Mouse (Mus musculus): Measurements from ENCODE around the gene Gm9970. TPM values are rescaled to one million over a fixed set of nuclear protein-coding genes. Genes with fewer than 3 reads are reported as not detected.

Gene Gm9970
- not detected for total RNA-seq (2021)

GRCm38 (mm10) chr5:31240637-31241521 is at the start of gene Gm9970, which contains the start of gene Nrbp1:
TSS of gene Gm9970 (minus strand) at chr5:31241232.
TSS of gene Nrbp1 (plus strand) at chr5:31240864.
- intact Hi-C loops (cut with DNase I), result loop anchor here (2.0 to 5.0 kb wide), 2 partner anchors 20 to 51 kb away; partner anchors contain the start of genes Ift172 and Ppm1g

DNA sequence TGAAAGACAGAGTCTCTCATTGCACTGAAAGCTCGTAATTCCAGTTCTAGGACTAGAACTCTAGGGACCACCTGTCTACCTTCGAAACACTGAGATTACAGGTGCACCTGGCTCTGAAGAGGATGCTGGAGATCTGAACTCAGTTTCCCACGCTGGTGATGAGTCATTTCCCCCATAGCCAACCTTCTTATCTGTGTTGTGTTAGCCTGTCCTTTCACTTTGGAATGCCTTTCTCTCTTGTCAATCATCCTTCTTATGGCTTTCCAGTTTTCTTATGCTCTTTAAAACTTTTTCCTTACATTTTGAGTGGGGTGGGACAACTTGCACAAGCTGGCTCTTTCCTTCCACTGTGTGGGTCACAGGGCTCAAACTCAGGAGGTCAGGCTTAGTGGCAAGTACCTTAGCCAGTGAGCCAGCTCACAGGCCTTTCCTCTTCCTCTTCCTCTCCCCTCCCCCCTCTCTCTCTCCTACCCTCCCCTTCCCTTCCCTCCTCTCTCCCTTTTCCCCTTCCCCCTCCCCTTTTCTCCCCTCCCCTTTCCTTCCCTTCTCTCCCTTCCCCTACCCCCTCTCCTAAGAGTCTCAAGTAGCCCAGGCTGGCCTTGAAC is 48.7 kb upstream of the Gm9970 start:
- DNase-seq (ENCODE audit: low spot score), result no peak
- intact Hi-C loops (cut with DNase I), result loop anchor here (5.0 to 10.0 kb wide), 4 partner anchors 47 to 175 kb away; partner anchors contain the start of genes Gm29609, Gm9970, Nrbp1 and Ppm1g

More at GRCm38 (mm10) chr5:31240637-31241521, at the start of gene Gm9970, which contains the start of gene Nrbp1:
- DNase-seq (ENCODE audit: low spot score), result peak; percentile 95

GRCm38 (mm10) chr5:31288655-31289054 is 47.6 kb upstream of the Gm9970 start:
- intact Hi-C loops (cut with DNase I), result loop anchor here (5.0 kb wide), 1 partner anchor 66 kb away; the partner anchor contains the start of gene Ppm1g
- DNase-seq (ENCODE audit: low spot score), result no peak

- no peak for DNase-seq (ENCODE audit: low spot score)
- intact Hi-C loops (cut with DNase I), result loop anchor here (5.0 kb wide), 1 partner anchor 66 kb away; the partner anchor contains the start of gene Ppm1g
These were observed 47.2 kb upstream of the Gm9970 start for GRCm38 (mm10) chr5:31288225-31288624.

DNA sequence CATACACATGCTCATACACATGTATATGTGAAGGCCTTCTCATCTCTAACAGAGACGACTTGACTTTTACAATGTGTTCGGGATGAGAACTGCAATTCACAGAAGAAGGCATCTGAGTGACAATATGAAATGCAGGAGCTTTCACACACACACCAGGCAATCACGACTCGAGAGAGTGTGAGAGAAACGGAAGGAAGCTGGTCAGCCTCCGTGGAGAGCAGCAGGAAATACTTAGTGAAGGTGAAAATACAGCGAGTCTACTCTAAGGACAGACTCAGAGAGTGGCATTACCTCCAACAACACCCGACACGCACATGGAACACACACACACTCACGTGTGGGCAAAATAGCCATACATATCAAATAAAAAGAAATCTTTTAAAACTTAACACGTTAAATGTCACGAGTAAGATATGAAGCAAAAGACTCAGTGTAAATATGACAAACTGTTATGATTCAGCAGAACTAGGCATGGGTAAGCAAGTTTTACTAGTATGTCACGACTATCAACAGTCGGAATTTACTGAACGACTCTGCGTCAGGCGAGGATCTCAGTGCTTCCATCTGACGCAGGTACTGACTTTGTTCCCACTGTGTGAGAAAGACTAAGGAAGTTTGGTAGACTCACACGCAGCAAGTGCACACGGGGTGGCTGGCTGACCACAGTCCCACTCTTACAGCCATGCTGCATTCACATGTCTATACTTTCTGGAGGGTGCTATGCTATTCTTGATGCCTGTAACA is 38.4 kb upstream of the Gm9970 start:
- DNase-seq (ENCODE audit: low spot score), result no peak
- intact Hi-C loops (cut with DNase I), result no loop called here

GRCm38 (mm10) chr5:31273018-31273417 is 32.0 kb upstream of the Gm9970 start:
- intact Hi-C loops (cut with DNase I), result no loop called here
- no peak for DNase-seq (ENCODE audit: low spot score)

GRCm38 (mm10) chr5:31267686-31268085 is 26.7 kb upstream of the Gm9970 start:
- intact Hi-C loops (cut with DNase I), result no loop called here

GRCm38 (mm10) chr5:31266101-31266500 is 25.1 kb upstream of the Gm9970 start:
- no peak for DNase-seq (ENCODE audit: low spot score)
- intact Hi-C loops (cut with DNase I), result no loop called here

More at GRCm38 (mm10) chr5:31267686-31268085, 26.7 kb upstream of the Gm9970 start:
- DNase-seq (ENCODE audit: low spot score), result no peak

GRCm38 (mm10) chr5:31257616-31258015 is 16.6 kb upstream of the Gm9970 start:
- no peak for DNase-seq (ENCODE audit: low spot score)
- intact Hi-C loops (cut with DNase I), result no loop called here

DNA sequence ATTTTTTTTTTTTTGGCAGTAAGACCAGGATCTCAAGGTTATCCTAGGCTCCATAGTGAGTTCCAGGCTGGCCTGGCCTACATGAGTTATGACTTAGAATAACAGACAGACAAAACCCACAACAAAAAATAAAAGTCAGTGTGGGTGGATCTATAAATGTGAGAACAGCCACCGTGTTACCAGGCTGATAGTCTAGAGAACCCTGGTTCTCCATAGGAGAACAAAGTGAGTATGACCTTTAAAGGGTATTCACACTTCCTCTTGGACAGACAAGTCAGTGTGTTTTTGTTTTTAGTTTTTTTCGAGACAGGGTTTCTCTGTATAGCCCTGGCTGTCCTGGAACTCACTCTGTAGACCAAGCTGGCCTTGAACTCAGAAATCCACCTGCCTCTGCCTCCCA is 14.9 kb upstream of the Gm9970 start:
- DNase-seq (ENCODE audit: low spot score), result no peak
- intact Hi-C loops (cut with DNase I), result no loop called here

DNA sequence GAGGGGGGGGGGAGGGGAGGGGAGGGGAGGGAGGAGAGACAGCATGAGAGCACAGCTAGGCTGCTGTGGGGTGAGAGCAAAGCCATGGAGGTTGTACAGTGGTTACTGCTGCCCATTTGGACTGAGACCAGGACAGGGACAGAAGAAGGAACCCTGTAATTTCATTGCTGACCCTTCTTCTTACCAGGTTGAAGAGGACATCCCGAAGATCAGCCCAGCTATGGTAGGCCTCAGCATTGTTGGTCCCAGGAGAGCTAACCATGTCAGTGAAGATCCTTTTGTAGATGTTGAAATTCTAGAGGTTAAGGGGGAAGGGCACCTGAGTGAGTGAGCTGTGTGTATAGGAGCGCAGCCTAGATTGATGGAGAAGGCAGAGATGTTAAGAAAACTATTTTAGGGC is 14.3 kb upstream of the Gm9970 start:
- no peak for DNase-seq (ENCODE audit: low spot score)
- intact Hi-C loops (cut with DNase I), result no loop called here

- DNase-seq (ENCODE audit: low spot score), result no peak
- intact Hi-C loops (cut with DNase I), result no loop called here
These were observed 13.9 kb upstream of the Gm9970 start for GRCm38 (mm10) chr5:31254901-31255300.

DNA sequence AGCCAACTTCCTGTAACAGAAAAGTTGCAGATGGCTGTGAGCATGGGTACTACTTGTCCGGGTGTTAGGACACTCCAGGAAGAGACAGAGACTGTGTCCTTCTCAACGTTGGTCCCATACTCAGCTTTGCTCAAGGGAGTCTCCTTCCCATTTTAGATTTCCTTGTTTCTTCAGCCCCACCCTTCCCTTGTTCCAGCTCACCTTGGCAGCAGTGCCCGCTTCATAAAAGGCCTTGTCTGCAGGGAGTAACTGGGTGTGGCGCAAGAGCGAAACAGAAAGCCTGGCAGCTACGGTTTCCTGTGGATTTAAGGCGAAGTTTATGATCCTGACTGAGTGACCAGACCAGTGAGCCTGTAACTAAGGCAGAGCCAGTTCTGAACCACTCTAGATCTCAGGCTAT is 13.4 kb upstream of the Gm9970 start:
- peak; percentile 48 for DNase-seq (ENCODE audit: low spot score)
- intact Hi-C loops (cut with DNase I), result no loop called here

DNA sequence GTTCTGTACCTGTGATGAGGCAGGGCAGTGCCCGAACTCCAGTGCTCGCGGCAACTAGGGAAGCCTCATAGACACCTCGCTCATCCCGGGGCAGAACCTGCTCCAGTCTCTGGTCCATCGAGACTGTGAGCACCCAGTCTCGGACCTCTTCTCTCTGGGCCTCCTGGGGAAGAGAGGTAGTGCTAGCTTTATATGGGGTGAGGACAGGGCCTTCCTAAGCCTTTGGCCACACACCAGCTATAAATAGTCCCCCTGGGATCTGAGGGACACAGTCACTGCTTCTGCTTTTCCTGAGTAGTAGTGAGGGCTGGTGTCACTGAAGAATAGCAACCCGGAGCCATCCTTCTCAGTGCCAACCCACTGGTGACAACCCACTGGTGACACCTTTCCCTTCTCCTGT is 12.8 kb upstream of the Gm9970 start:
- intact Hi-C loops (cut with DNase I), result no loop called here
- no peak for DNase-seq (ENCODE audit: low spot score)

DNA sequence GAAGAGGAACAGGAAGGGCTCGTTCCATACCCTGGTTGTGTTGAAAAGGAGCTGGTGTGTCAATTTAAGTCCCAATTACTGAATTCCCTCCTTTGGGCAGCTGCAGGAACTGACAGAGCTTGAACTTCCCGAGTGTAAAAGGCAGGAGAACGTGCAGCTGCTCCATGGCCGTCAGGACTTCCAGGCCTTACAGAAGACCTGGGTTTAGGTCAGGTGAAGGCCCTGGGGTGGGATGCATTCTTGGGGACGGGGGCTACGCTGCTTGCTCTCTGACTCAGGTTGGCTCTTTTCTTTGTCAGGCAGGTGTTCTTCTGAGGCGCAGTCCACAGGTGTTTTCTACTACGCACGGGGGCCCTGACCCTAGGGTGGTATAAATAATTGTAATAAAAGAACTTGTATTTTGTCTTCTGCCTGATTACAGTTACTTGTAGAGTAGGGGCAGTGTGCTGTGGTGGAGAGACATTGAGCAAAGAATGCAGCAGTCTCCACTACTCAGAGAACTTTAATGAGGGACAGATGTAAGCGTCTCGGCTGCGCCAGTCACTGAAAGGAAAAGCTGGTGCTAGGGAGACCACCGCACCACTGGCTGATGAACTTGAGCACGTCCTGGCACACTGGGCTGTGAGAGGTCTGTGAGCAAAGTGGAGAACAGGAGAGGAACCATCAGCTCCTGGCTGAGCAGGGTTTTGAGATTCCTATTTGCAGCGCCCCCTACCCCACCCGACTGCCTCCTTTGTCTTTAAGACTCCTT is 11.9 kb upstream of the Gm9970 start:
- intact Hi-C loops (cut with DNase I), result no loop called here
- DNase-seq (ENCODE audit: low spot score), result no peak

GRCm38 (mm10) chr5:31252151-31252550 is 11.1 kb upstream of the Gm9970 start:
- no peak for DNase-seq (ENCODE audit: low spot score)
- intact Hi-C loops (cut with DNase I), result no loop called here

DNA sequence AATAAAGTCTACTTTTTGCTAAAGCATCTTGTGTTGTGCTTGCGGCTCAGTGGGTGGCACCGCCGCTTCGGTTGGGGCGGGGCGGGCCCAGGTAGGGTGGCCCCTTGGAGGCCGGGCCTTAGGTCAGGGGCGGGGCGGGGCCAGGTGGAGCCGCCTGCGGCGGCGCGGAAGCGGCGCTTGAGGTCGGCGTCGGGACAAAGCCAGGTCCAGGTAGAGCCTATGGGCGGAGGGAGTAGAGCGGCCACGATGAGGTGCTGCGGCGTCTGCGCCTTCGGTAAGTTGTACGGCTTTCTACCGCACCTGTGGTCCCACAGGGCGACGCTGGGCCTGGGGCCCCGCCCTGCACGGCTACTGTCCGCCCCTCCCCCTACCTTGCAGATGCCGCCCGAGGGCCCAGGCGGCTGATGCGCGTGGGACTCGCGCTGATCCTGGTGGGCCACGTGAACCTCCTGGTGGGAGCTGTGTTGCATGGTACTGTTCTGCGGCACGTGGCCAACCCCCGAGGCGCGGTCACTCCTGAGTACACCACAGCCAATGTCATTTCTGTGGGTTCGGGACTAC is 10.6 kb upstream of the Gm9970 start, which contains the start of gene Krtcap3:
Gene Krtcap3, plus strand, starts transcription at position 151 of the 561 bp plus-strand sequence.
- no peak for DNase-seq (ENCODE audit: low spot score)

GRCm38 (mm10) chr5:31250716-31251115 is 9.7 kb upstream of the Gm9970 start:
- intact Hi-C loops (cut with DNase I), result no loop called here
- DNase-seq (ENCODE audit: low spot score), result no peak

More for the DNA sequence above, 10.6 kb upstream of the Gm9970 start, which contains the start of gene Krtcap3:
- intact Hi-C loops (cut with DNase I), result no loop called here

DNA sequence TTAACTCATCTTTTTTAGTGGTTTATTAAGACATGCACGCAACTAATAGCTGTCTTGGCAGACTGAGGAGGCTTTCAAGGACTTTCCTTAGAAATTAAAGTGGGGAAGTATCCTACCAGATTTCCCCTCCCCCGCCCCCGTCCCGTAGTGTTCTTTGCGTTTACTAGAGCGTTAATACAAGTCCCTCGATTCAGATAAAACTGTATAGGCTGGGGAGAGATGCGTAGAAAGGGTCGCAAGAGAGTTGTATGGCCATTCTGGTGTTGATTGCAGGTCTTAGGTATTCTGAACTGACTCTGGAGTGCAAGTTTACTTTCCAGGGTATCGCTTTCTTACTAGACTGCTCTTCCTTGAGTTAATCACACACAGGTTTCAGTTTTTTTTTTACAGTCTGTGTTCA is 1.2 kb upstream of the Gm9970 start:
- DNase-seq (ENCODE audit: low spot score), result no peak
- intact Hi-C loops (cut with DNase I), result loop anchor here (5.0 kb wide), 1 partner anchor 50 kb away; the partner anchor contains the start of gene Ift172
